Mouse (Mus musculus) left cerebral cortex, postnatal 14 days (tissue): ENCODE measurements at regions not wholly inside any gene's neighbourhood (a gene's known extent, or its start where the extent isn't known, plus 50 kb on each side); places are given as distances from the start of the nearest gene placed in this dataset.

Experiments used
- DNase-seq, 2 experiments: peaks; one replicate each; pipeline ENCODE4 v3.0.0; 2021 to 2022; ENCODE audit warnings: low spot score in 2 of 2, mixed read lengths in 1 of 2
- intact Hi-C: fragments of 180-260 bp; cut with DNase I; formaldehyde crosslinking; loops from one replicate; pipeline ENCODE4 v1.15.1; 2025

GRCm38 (mm10) chr11:109046446-109046845 is 97.7 kb downstream of the E030025P04Rik start:
- no peak for DNase-seq
- intact Hi-C loops: no loop called here

GRCm38 (mm10) chr11:109040519-109040916 is 103.7 kb downstream of the E030025P04Rik start:
- no peak for DNase-seq
- intact Hi-C loops: no loop called here

GRCm38 (mm10) chr11:109039792-109040518 is 104.2 kb downstream of the E030025P04Rik start:
- intact Hi-C loops: loop anchor here (10.0 kb wide), 1 partner anchor 135 kb away; no protein-coding TSS in a partner anchor
- DNase-seq: no peak

- intact Hi-C loops: loop anchor here (10.0 kb wide), 1 partner anchor 136 kb away; no protein-coding TSS in a partner anchor
- no peak for DNase-seq
Measured at GRCm38 (mm10) chr11:109039060-109039791, 104.9 kb downstream of the E030025P04Rik start.

- DNase-seq: no peak
- intact Hi-C loops: loop anchor here (10.0 kb wide), 1 partner anchor 137 kb away; no protein-coding TSS in a partner anchor
Measured at GRCm38 (mm10) chr11:109038136-109038535, 106.0 kb downstream of the E030025P04Rik start.

- DNase-seq: peak in 1 of 2 experiments; percentile 49
- intact Hi-C loops: loop anchor here (10.0 kb wide), 1 partner anchor 140 kb away; no protein-coding TSS in a partner anchor
Measured at GRCm38 (mm10) chr11:109034596-109034995, 109.6 kb downstream of the E030025P04Rik start.

- intact Hi-C loops: loop anchor here (10.0 kb wide), 1 partner anchor 141 kb away; no protein-coding TSS in a partner anchor
- no peak for DNase-seq
Measured at GRCm38 (mm10) chr11:109034072-109034471, 110.1 kb downstream of the E030025P04Rik start.

GRCm38 (mm10) chr11:109032729-109033128 is 111.4 kb downstream of the E030025P04Rik start:
- intact Hi-C loops: loop anchor here (2.0 to 10.0 kb wide), 2 partner anchors 108 to 142 kb away; no protein-coding TSS in a partner anchor
- DNase-seq: peak; percentile 65 to 71

- intact Hi-C loops: loop anchor here (10.0 kb wide), 1 partner anchor 144 kb away; no protein-coding TSS in a partner anchor
- DNase-seq: peak; percentile 46 to 63
Measured at GRCm38 (mm10) chr11:109030486-109030885, 110.3 kb downstream of the Axin2 start.

GRCm38 (mm10) chr11:109029894-109030293 is 109.7 kb downstream of the Axin2 start:
- DNase-seq: no peak
- intact Hi-C loops: loop anchor here (10.0 kb wide), 1 partner anchor 145 kb away; no protein-coding TSS in a partner anchor

- intact Hi-C loops: no loop called here
- no peak for DNase-seq
Measured at GRCm38 (mm10) chr11:109014806-109015205, 94.7 kb downstream of the Axin2 start.

- no peak for DNase-seq
- intact Hi-C loops: no loop called here
Measured at GRCm38 (mm10) chr11:109011161-109011560, 91.0 kb downstream of the Axin2 start.

- no peak for DNase-seq
- intact Hi-C loops: no loop called here
Measured at GRCm38 (mm10) chr11:109008872-109009271, 88.7 kb downstream of the Axin2 start.

- intact Hi-C loops: no loop called here
Measured at GRCm38 (mm10) chr11:109005681-109006080, 85.5 kb downstream of the Axin2 start.

More at GRCm38 (mm10) chr11:109005681-109006080, 85.5 kb downstream of the Axin2 start:
- no peak for DNase-seq
